Comparison of ENCODE assay signal across 25 mouse cellular contexts in genomic region chr13:19411886-19412285, GRCm38 (mm10).
"Had no signal": no experiment of that assay in that cellular context is flagged by ENCODE, and none has a peak within 500 bp of the region (broad histone marks: within the 10 kb centered on the region; RNA-seq: fewer than 3 reads in every experiment).

No protein-coding gene starts in this region.

- DNase-seq: gastrocnemius, postnatal 14 days; gastrocnemius, postnatal 36 days; heart, adult 11 months; heart, adult 2 months; heart, postnatal 14 days; heart, postnatal 36 days; kidney, adult 18-20 months; kidney, adult 8-10 months; kidney, postnatal 10 days; kidney, postnatal 25 days; kidney, postnatal 4 days; left cerebral cortex, postnatal 4 days had no signal

- H3K4me2 ChIP-seq: heart, embryonic 11.5 days; heart, embryonic 13.5 days; heart, embryonic 15.5 days; hindbrain, embryonic 13.5 days; intestine, embryonic 15.5 days; limb, embryonic 13.5 days; limb, embryonic 15.5 days; liver, embryonic 12.5 days had no signal

- ATAC-seq: hindbrain, embryonic 16.5 days; inflammation-experienced regulatory T-cells, adult 6 months; intestine, embryonic 15.5 days; intestine, postnatal 0 days; liver, embryonic 12.5 days had no signal

- H3K9ac ChIP-seq: heart, embryonic 13.5 days; heart, embryonic 15.5 days; hindbrain, embryonic 13.5 days; intestine, embryonic 15.5 days; limb, embryonic 13.5 days; limb, embryonic 15.5 days; liver, embryonic 12.5 days; liver, embryonic 14.5 days had no signal

- H3K27ac ChIP-seq: heart, adult 2 months; heart, embryonic 13.5 days; heart, embryonic 15.5 days; hindbrain, embryonic 13.5 days; intestine, embryonic 15.5 days; layer of hippocampus, adult 2 months; limb, embryonic 13.5 days; limb, embryonic 15.5 days; liver, embryonic 12.5 days; liver, embryonic 14.5 days had no signal

- H3K36me3 ChIP-seq: heart, embryonic 13.5 days; heart, embryonic 15.5 days; hindbrain, embryonic 13.5 days; intestine, embryonic 15.5 days; limb, embryonic 13.5 days; limb, embryonic 15.5 days; liver, embryonic 12.5 days had no signal

- H3K4me3 ChIP-seq: heart, adult 2 months; heart, embryonic 13.5 days; heart, embryonic 15.5 days; hindbrain, embryonic 13.5 days; intestine, embryonic 15.5 days; layer of hippocampus, adult 2 months; limb, embryonic 13.5 days; limb, embryonic 15.5 days; liver, embryonic 12.5 days had no signal

- H3K27me3 ChIP-seq: heart, embryonic 13.5 days; heart, embryonic 15.5 days; hindbrain, embryonic 13.5 days; intestine, embryonic 15.5 days; limb, embryonic 13.5 days; limb, embryonic 15.5 days; liver, embryonic 12.5 days had no signal

- H3K4me1 ChIP-seq: heart, embryonic 13.5 days; heart, embryonic 15.5 days; hindbrain, embryonic 13.5 days; intestine, embryonic 15.5 days; limb, embryonic 13.5 days; limb, embryonic 15.5 days; liver, embryonic 12.5 days had no signal

- H3K9me3 ChIP-seq: heart, embryonic 13.5 days; heart, embryonic 15.5 days; hindbrain, embryonic 13.5 days; intestine, embryonic 15.5 days; limb, embryonic 13.5 days; limb, embryonic 15.5 days; liver, embryonic 12.5 days had no signal
